Mouse (Mus musculus) myocyte (in vitro differentiated cells): Measurements from ENCODE around the gene Kpna3. TPM values are rescaled to one million over a fixed set of nuclear protein-coding genes. Genes with fewer than 3 reads are reported as not detected.

Source experiments
- H3K27me3 ChIP-seq: one replicate; pipeline ENCODE4 v1.6.1; 2011; ENCODE audit not compliant: control insufficient read depth, insufficient read depth, insufficient read length
- H3K36me3 ChIP-seq: one replicate; pipeline ENCODE4 v1.6.1; 2011; ENCODE audit not compliant: control insufficient read depth, insufficient read depth
- H3K4me2 ChIP-seq: one replicate; pipeline ENCODE4 v1.6.1; 2011; ENCODE audit warnings: low read depth, control low read depth
- H3K4me3 ChIP-seq: one replicate; pipeline ENCODE4 v1.5.1; 2011; ENCODE audit warnings: mild to moderate bottlenecking, control low read depth, moderate library complexity
- H3K79me2 ChIP-seq: one replicate; pipeline ENCODE4 v1.6.1; 2011; ENCODE audit not compliant: control insufficient read depth, insufficient read depth
- H3ac ChIP-seq: one replicate; pipeline ENCODE4 v1.6.1; 2011; ENCODE audit not compliant: control insufficient read depth, insufficient read length
- CEBPB ChIP-seq: IDR thresholded peaks from 2 replicates; pipeline ENCODE4 v1.6.1; 2011; ENCODE audit warnings: mild to moderate bottlenecking, moderate library complexity; ENCODE audit not compliant: poor library complexity, insufficient read depth, severe bottlenecking
- E2F4 ChIP-seq: IDR thresholded peaks from one replicate; pipeline ENCODE4 v1.6.1; 2011; ENCODE audit warnings: mild to moderate bottlenecking, control low read depth, moderate library complexity; ENCODE audit not compliant: insufficient read depth
- MAX ChIP-seq: IDR thresholded peaks from one replicate; pipeline ENCODE4 v1.6.1; 2011; ENCODE audit warnings: low read depth, mild to moderate bottlenecking, control low read depth
- MYOD1 ChIP-seq, 3 experiments: IDR thresholded peaks; one replicate each; pipeline ENCODE4 v1.6.1; 2011; ENCODE audit warnings: control low read depth in 2 of 3, low read depth in 2 of 3, mild to moderate bottlenecking in 2 of 3, moderate library complexity in 1 of 3; ENCODE audit not compliant: insufficient read length in 2 of 3, control insufficient read depth in 1 of 3
- MYOG ChIP-seq, 3 experiments: IDR thresholded peaks; one replicate each; pipeline ENCODE4 v1.6.1; 2011; ENCODE audit warnings: control low read depth in 2 of 3, low read depth in 2 of 3, mild to moderate bottlenecking in 2 of 3; ENCODE audit not compliant: insufficient read length in 2 of 3, control insufficient read depth in 1 of 3, insufficient read depth in 1 of 3
- POLR2A ChIP-seq: IDR thresholded peaks from one replicate; pipeline ENCODE4 v1.6.1; 2011; ENCODE audit warnings: low read depth, mild to moderate bottlenecking, control low read depth, moderate library complexity; ENCODE audit not compliant: insufficient read length
- POLR2AphosphoS2 ChIP-seq: IDR thresholded peaks from one replicate; pipeline ENCODE4 v1.6.1; 2011; ENCODE audit warnings: low read depth, control low read depth; ENCODE audit not compliant: insufficient read length
- REST ChIP-seq: IDR thresholded peaks from one replicate; pipeline ENCODE4 v1.6.1; 2011; ENCODE audit warnings: mild to moderate bottlenecking, control low read depth, moderate library complexity; ENCODE audit not compliant: insufficient read depth, insufficient read length
- SRF ChIP-seq: IDR thresholded peaks from one replicate; pipeline ENCODE4 v1.6.1; 2011; ENCODE audit warnings: low read depth; ENCODE audit not compliant: control insufficient read depth, insufficient read length
- TCF12 ChIP-seq: IDR thresholded peaks from one replicate; pipeline ENCODE4 v1.6.1; 2011; ENCODE audit warnings: mild to moderate bottlenecking, control low read depth; ENCODE audit not compliant: poor library complexity, insufficient read depth, severe bottlenecking
- TCF3 ChIP-seq: IDR thresholded peaks from one replicate; pipeline ENCODE4 v1.6.1; 2011; ENCODE audit warnings: low read depth, control low read depth; ENCODE audit not compliant: insufficient read length
- USF1 ChIP-seq: IDR thresholded peaks from one replicate; pipeline ENCODE4 v1.6.1; 2011; ENCODE audit warnings: low read depth, mild to moderate bottlenecking, control low read depth, moderate library complexity
- polyA plus RNA-seq: library from polyadenylated mRNA; unstranded; fragments of >200 nt; fragmentation: generic; extraction: Trizol; gene quantifications from one replicate; pipeline ENCODE4 v1.2.1, GENCODE M21; 2012; ENCODE audit warnings: missing spikeins

Gene Kpna3
- polyA plus RNA-seq, 1 experiment: 13.7 TPM

DNA sequence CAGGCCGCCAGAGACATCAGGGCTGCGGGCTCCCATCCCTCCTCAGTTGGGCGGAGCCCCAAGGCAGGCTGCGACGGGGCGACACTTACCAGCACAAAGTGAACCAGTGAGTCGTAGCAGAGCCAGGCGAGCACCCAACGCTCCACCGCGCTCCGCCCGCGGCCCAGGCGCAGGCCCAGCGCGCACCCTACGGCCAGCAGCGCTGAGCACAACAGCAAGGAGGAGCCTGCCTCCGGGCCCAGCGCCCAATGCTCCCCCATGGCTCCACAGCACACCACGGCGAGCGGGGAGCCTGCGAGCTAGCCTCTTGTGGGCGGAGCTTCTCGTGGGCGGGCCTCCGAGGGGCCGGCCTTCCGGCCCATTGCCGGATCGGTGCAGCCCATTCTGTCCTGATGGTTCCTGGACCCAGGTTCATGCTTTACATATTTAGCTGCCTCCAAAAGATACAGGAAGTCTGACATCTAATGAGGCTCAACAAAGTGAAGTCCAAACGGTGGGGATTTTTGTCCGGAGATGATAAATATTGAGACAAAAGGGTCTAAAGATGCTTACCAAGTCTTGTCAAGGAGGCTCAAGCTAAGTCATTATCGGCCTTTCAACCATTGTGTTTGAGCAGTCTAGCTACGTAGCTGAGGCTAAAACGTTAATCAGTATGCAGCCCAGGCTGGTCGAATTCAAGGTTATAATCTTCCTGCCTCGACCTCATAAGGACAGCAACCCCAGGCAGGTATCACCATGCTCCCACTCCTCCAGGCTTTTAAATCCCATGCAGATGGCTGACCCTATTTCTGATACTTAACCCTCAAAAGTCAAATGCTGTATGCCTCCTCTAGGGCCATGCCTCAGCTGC, 79.3 kb downstream of the Kpna3 start, which contains the start of gene Ebpl:
Gene Ebpl (minus strand): TSS at position 309 of the 850 bp plus-strand sequence.
- TF ChIP-seq CEBPB (no peak), TCF12 (no peak), REST (no peak), MAX (no peak), SRF (no peak), POLR2A (peak; percentile 87), POLR2AphosphoS2 (peak; percentile 73), TCF3 (no peak), E2F4 (no peak), USF1 (no peak), MYOG (IDR thresholded peaks at IDR 0.05; ENCODE audit: control insufficient read depth in 1 of 3, insufficient read depth in 1 of 3, insufficient read length in 2 of 3, low read depth in 2 of 3) (no peak), MYOD1 (IDR thresholded peaks at IDR 0.05; ENCODE audit: control insufficient read depth in 1 of 3, insufficient read length in 2 of 3, low read depth in 2 of 3) (no peak)
- Histone ChIP-seq H3K79me2 (no peaks in the 10 kb centered on the region), H3K4me3 (peak within 1 kb of the TSS; percentile 20)

DNA sequence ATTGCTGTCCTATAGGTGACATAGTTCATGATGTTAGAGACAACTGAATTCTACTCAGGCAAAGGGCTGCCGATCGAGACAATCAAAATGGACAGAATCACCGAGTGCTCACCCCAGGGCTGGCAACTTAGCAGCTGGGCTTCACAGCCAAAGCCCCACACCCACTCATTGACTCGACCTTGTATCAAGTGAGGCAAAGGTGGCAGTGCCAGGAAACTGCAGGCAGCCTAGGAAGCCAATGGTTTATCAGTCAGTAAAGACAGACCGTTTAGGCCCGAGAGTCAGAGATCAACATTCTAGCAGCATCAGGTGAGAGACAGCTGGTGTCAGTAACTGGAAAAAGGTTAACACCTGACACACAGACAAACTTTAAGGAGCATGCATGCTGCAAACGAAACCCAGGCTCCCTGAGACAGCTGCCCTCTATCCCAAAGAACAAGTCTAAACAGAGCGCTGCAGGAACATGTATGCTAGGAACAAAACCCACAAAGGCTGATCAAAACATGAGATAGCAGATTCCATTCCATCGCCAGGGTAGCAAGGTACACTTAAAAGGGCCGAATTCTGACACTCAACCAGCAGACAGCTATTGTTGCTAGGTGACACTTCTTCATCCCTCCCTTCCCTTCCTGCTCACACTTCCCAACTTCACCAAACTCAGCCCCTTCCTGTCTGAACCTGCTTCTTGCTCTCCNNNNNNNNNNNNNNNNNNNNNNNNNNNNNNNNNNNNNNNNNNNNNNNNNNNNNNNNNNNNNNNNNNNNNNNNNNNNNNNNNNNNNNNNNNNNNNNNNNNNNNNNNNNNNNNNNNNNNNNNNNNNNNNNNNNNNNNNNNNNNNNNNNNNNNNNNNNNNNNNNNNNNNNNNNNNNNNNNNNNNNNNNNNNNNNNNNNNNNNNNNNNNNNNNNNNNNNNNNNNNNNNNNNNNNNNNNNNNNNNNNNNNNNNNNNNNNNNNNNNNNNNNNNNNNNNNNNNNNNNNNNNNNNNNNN, 85.1 kb downstream of the Kpna3 start:
- no peaks in the 10 kb centered on the region for H3K27me3 ChIP-seq

More for the DNA sequence above, 79.3 kb downstream of the Kpna3 start, which contains the start of gene Ebpl:
- Histone ChIP-seq H3K27me3 (no peaks in the 10 kb centered on the region), H3ac (peak within 1 kb of the TSS; percentile 16), H3K4me2 (peak within 1 kb of the TSS; percentile 75), H3K36me3 (peaks cover 6% of the 10 kb centered on the region)

DNA sequence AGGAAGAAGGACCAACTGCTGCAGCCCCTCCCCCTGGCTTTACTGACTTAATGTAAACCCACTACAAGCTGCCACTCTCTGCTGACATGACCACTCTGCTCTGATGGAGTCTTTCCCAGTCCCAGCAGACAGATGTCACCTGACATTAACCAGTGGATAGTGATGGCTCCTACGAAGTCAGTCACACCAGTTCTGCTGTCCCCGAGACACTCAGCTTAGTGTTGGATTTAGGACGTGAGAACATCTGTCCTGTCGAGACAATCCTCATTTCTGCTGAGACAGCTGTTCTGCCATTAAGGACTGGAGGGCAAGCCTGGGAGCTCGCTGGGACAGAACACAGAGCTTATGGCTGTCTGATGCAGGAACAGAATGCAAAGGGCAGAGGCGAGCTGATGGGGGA, 88.9 kb downstream of the Kpna3 start:
- Histone ChIP-seq H3K4me2 (no peak overlapping the region), H3K27me3 (no peaks in the 10 kb centered on the region), H3K4me3 (no peak overlapping the region), H3K36me3 (no peaks in the 10 kb centered on the region), H3ac (no peak overlapping the region), H3K79me2 (no peaks in the 10 kb centered on the region)
- no peak for TF ChIP-seq MYOG (IDR thresholded peaks at IDR 0.05; ENCODE audit: control insufficient read depth in 1 of 3, insufficient read depth in 1 of 3, insufficient read length in 2 of 3, low read depth in 2 of 3)
- no peak for TF ChIP-seq E2F4
- TF ChIP-seq TCF12: no peak
- TF ChIP-seq REST: no peak
- TF ChIP-seq POLR2A: no peak
- TF ChIP-seq POLR2AphosphoS2: no peak
- TF ChIP-seq MAX: no peak
- TF ChIP-seq TCF3: no peak
- TF ChIP-seq MYOD1 (IDR thresholded peaks at IDR 0.05; ENCODE audit: control insufficient read depth in 1 of 3, insufficient read length in 2 of 3, low read depth in 2 of 3): no peak
- TF ChIP-seq USF1: no peak
- TF ChIP-seq CEBPB: no peak
- no peak for TF ChIP-seq SRF

More for the DNA sequence above, 85.1 kb downstream of the Kpna3 start:
- no peak overlapping the region for H3K4me2 ChIP-seq
- no peaks in the 10 kb centered on the region for H3K36me3 ChIP-seq
- H3K79me2 ChIP-seq: no peaks in the 10 kb centered on the region
- TF ChIP-seq MYOG (IDR thresholded peaks at IDR 0.05; ENCODE audit: control insufficient read depth in 1 of 3, insufficient read depth in 1 of 3, insufficient read length in 2 of 3, low read depth in 2 of 3): no peak
- no peak for TF ChIP-seq CEBPB
- TF ChIP-seq TCF3: no peak
- TF ChIP-seq POLR2AphosphoS2: no peak
- TF ChIP-seq REST: no peak
- TF ChIP-seq MAX: no peak
- TF ChIP-seq POLR2A: no peak
- TF ChIP-seq USF1: no peak
- TF ChIP-seq MYOD1 (IDR thresholded peaks at IDR 0.05; ENCODE audit: control insufficient read depth in 1 of 3, insufficient read length in 2 of 3, low read depth in 2 of 3): no peak
- TF ChIP-seq TCF12: no peak
- no peak for TF ChIP-seq SRF
- TF ChIP-seq E2F4: no peak
- H3ac ChIP-seq: no peak overlapping the region
- H3K4me3 ChIP-seq: no peak overlapping the region

DNA sequence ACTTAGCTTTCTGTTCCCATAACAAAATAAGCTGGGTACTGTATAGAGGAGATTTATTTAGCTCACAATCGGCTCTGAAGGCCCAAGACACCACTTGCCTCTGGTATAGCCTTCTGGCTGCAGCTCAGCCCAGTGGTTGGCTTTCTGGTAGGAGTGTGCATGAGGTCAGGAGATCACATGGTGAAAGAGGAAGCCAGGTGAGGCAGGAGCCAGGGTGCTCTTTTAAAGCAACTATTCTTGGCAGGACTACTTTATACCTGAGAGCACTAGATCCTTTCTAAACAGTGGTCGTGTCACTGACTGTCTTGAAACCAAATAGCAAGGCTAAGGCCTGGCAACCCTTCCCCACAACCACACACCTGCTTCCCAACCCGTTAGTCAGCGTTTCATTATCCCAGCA, 89.8 kb downstream of the Kpna3 start:
- no peak overlapping the region for H3K4me2 ChIP-seq
- H3K4me3 ChIP-seq: no peak overlapping the region
- H3K36me3 ChIP-seq: no peaks in the 10 kb centered on the region
- no peaks in the 10 kb centered on the region for H3K79me2 ChIP-seq
- no peak for TF ChIP-seq REST
- no peak for TF ChIP-seq TCF12
- TF ChIP-seq SRF: no peak
- TF ChIP-seq USF1: no peak
- TF ChIP-seq POLR2A: no peak
- no peak for TF ChIP-seq E2F4
- TF ChIP-seq CEBPB: no peak
- no peak for TF ChIP-seq MAX
- TF ChIP-seq MYOD1 (IDR thresholded peaks at IDR 0.05; ENCODE audit: control insufficient read depth in 1 of 3, insufficient read length in 2 of 3, low read depth in 2 of 3): no peak
- TF ChIP-seq POLR2AphosphoS2: no peak
- no peak for TF ChIP-seq TCF3
- no peak for TF ChIP-seq MYOG (IDR thresholded peaks at IDR 0.05; ENCODE audit: control insufficient read depth in 1 of 3, insufficient read depth in 1 of 3, insufficient read length in 2 of 3, low read depth in 2 of 3)
- H3ac ChIP-seq: no peak overlapping the region
- no peaks in the 10 kb centered on the region for H3K27me3 ChIP-seq
